ENCODE assay signal across 18 mouse cellular contexts in genomic region chr12:25379016-25379415, GRCm38 (mm10).
DNase-seq lines count a peak whose midpoint lies in the region; ATAC-seq lines count a peak whose summit lies in the region.
"Had no signal": no experiment of that assay in that cellular context is flagged by ENCODE, and none has a peak within 500 bp of the region (broad histone marks: within the 10 kb centered on the region; RNA-seq: fewer than 3 reads in every experiment).

No protein-coding gene starts in this region.

- peaks cover 23% of the 10 kb centered on the region for H3K4me1 ChIP-seq in midbrain, embryonic 13.5 days (replicated peaks)
- H3K4me1 ChIP-seq in midbrain, embryonic 10.5 days: peaks cover 5% of the 10 kb centered on the region
- H3K4me1 ChIP-seq in midbrain, embryonic 16.5 days (ENCODE audit: control insufficient read depth, insufficient read depth, low read length): peaks cover 3% of the 10 kb centered on the region; the same call in 1 of the 2 replicates
- 0 out of 2 replicates have a peak, but pooled peaks cover 2% of the 10 kb centered on the region for H3K4me1 ChIP-seq in kidney, embryonic 16.5 days (ENCODE audit: insufficient read depth, low read length)
- H3K4me1 ChIP-seq: liver, embryonic 13.5 days had no signal

- H3K4me3 ChIP-seq in midbrain, embryonic 13.5 days (replicated peaks): no peak overlapping the region
- no peak overlapping the region for H3K4me3 ChIP-seq in midbrain, embryonic 10.5 days
- H3K4me3 ChIP-seq in midbrain, embryonic 16.5 days (ENCODE audit: low read depth, low read length): no peak overlapping the region
- no peak overlapping the region for H3K4me3 ChIP-seq in kidney, embryonic 16.5 days (ENCODE audit: low read length)
- H3K4me3 ChIP-seq: forebrain, embryonic 12.5 days; hindbrain, embryonic 12.5 days; limb, embryonic 13.5 days; liver, embryonic 13.5 days had no signal

- H3K36me3 ChIP-seq in midbrain, embryonic 13.5 days: no peaks in the 10 kb centered on the region
- no peaks in the 10 kb centered on the region for H3K36me3 ChIP-seq in midbrain, embryonic 10.5 days
- no peaks in the 10 kb centered on the region for H3K36me3 ChIP-seq in midbrain, embryonic 16.5 days (ENCODE audit: control insufficient read depth, insufficient read depth, low read length)
- H3K36me3 ChIP-seq in kidney, embryonic 16.5 days (ENCODE audit: insufficient read depth, low read length): no peaks in the 10 kb centered on the region
- H3K36me3 ChIP-seq: forebrain, embryonic 12.5 days; hindbrain, embryonic 12.5 days; limb, embryonic 13.5 days; liver, embryonic 13.5 days had no signal

- ATAC-seq in midbrain, embryonic 13.5 days: no peak
- ATAC-seq in midbrain, embryonic 16.5 days: 0 out of 2 replicates have a peak, but pooled peaks have one; percentile 38
- ATAC-seq in kidney, embryonic 16.5 days (ENCODE audit: low FRiP score, low TSS enrichment): no peak

- no peak overlapping the region for H3K4me2 ChIP-seq in midbrain, embryonic 13.5 days (replicated peaks)
- no peak overlapping the region for H3K4me2 ChIP-seq in midbrain, embryonic 16.5 days (ENCODE audit: low read length)
- no peak overlapping the region for H3K4me2 ChIP-seq in kidney, embryonic 16.5 days (replicated peaks; ENCODE audit: low read depth, low read length)
- H3K4me2 ChIP-seq: forebrain, embryonic 12.5 days; heart, embryonic 11.5 days; hindbrain, embryonic 12.5 days; limb, embryonic 13.5 days; liver, embryonic 13.5 days; lung, embryonic 14.5 days had no signal

- H3K9ac ChIP-seq in midbrain, embryonic 13.5 days (replicated peaks): no peak overlapping the region
- H3K9ac ChIP-seq in midbrain, embryonic 16.5 days (ENCODE audit: low read depth, low read length): no peak overlapping the region
- no peak overlapping the region for H3K9ac ChIP-seq in kidney, embryonic 16.5 days (replicated peaks; ENCODE audit: low read length)
- H3K9ac ChIP-seq: forebrain, embryonic 12.5 days; hindbrain, embryonic 12.5 days; limb, embryonic 13.5 days; liver, embryonic 13.5 days; lung, embryonic 14.5 days had no signal

- no peaks in the 10 kb centered on the region for H3K27me3 ChIP-seq in midbrain, embryonic 13.5 days
- no peaks in the 10 kb centered on the region for H3K27me3 ChIP-seq in midbrain, embryonic 10.5 days (ENCODE audit: low read depth, poor library complexity, severe bottlenecking)
- no peaks in the 10 kb centered on the region for H3K27me3 ChIP-seq in midbrain, embryonic 16.5 days (ENCODE audit: control insufficient read depth, insufficient read depth, low read depth, low read length)
- H3K27me3 ChIP-seq in kidney, embryonic 16.5 days (ENCODE audit: insufficient read depth, low read length): no peaks in the 10 kb centered on the region
- H3K27me3 ChIP-seq: forebrain, embryonic 12.5 days; limb, embryonic 13.5 days; liver, embryonic 13.5 days had no signal

- H3K27ac ChIP-seq in midbrain, embryonic 13.5 days: 0 out of 2 replicates have a peak overlapping the region, but pooled peaks have one; percentile 22
- no peak overlapping the region for H3K27ac ChIP-seq in midbrain, embryonic 10.5 days (replicated peaks)
- no peak overlapping the region for H3K27ac ChIP-seq in midbrain, embryonic 16.5 days (ENCODE audit: low read length)
- no peak overlapping the region for H3K27ac ChIP-seq in kidney, embryonic 16.5 days (ENCODE audit: low read length)
- H3K27ac ChIP-seq: forebrain, embryonic 12.5 days; hindbrain, embryonic 12.5 days; limb, embryonic 13.5 days; liver, embryonic 13.5 days had no signal

- no peaks in the 10 kb centered on the region for H3K9me3 ChIP-seq in midbrain, embryonic 13.5 days
- H3K9me3 ChIP-seq in midbrain, embryonic 10.5 days (replicated peaks): no peaks in the 10 kb centered on the region
- H3K9me3 ChIP-seq in midbrain, embryonic 16.5 days (replicated peaks; ENCODE audit: control insufficient read depth, low read length, poor library complexity, severe bottlenecking): no peaks in the 10 kb centered on the region
- H3K9me3 ChIP-seq in kidney, embryonic 16.5 days (ENCODE audit: low read length): no peaks in the 10 kb centered on the region
- H3K9me3 ChIP-seq: forebrain, embryonic 12.5 days; hindbrain, embryonic 12.5 days; limb, embryonic 13.5 days; liver, embryonic 13.5 days had no signal

- WGBS in midbrain, embryonic 13.5 days: 65% methylated on average over 9 of the region's 9 CpGs
- WGBS in midbrain, embryonic 10.5 days: 90% methylated on average over 9 of the region's 9 CpGs
- 55% methylated on average over 9 of the region's 9 CpGs for WGBS in midbrain, embryonic 16.5 days
- 68% methylated on average over 9 of the region's 9 CpGs for WGBS in kidney, embryonic 16.5 days

- DNase-seq in midbrain, embryonic 10.5 days (ENCODE audit: low spot score): no peak
- peak; percentile 37 for DNase-seq in cerebellum, adult 11-12 months
- peak; percentile 70 to 74 for DNase-seq in cerebellum, postnatal 10 days
- DNase-seq in spleen, adult 18-20 months: no peak
- DNase-seq: gastrocnemius, postnatal 36 days; kidney, postnatal 4 days; layer of hippocampus, adult 9-11 months; liver, embryonic 13.5 days; lung, embryonic 14.5 days; right cerebral cortex, adult 18-20 months; thymus, postnatal 25 days had no signal

Comparison
In these comparisons a context has a peak if more than half of its experiments do, and no peak if none do; other contexts are left out.
1. DNase-seq: peak in cerebellum, adult 11-12 months (single experiment) and cerebellum, postnatal 10 days (2 of 2); none in midbrain, embryonic 10.5 days (single experiment) and spleen, adult 18-20 months (0 of 2).